Mouse (Mus musculus) hindbrain, embryonic 15.5 days (tissue): ENCODE measurements around the gene Rassf3. TPM values are rescaled to one million over a fixed set of nuclear protein-coding genes. Genes with fewer than 3 reads are reported as not detected.
A peak's percentile ranks its signal among the peaks of the same experiment; 100 is the strongest.

Source experiments
- ATAC-seq: fragments of 200-750 bp; cut with Nextera tagmentation; 2 replicates; pipeline ENCODE4 v1.8.0; 2017; ENCODE audit warnings: low read depth, moderate number of reproducible peaks, moderate TSS enrichment; ENCODE audit not compliant: low FRiP score
- H3K27ac ChIP-seq: fragments of 300-500 bp; sonication (generic); replicated peaks from 2 replicates; pipeline ENCODE4 v1.5.1; 2015; ENCODE audit warnings: mild to moderate bottlenecking, inconsistent platforms
- H3K27me3 ChIP-seq: fragments of 300-500 bp; sonication (generic); 2 replicates; pipeline ENCODE4 v1.6.1; 2015; ENCODE audit warnings: control low read depth, inconsistent platforms
- H3K36me3 ChIP-seq: fragments of 300-500 bp; sonication (generic); 2 replicates; pipeline ENCODE4 v1.6.1; 2015; ENCODE audit warnings: control low read depth, inconsistent platforms
- H3K4me1 ChIP-seq: fragments of 300-500 bp; sonication (generic); replicated peaks from 2 replicates; pipeline ENCODE4 v1.6.1; 2015; ENCODE audit warnings: control low read depth, inconsistent platforms
- H3K4me2 ChIP-seq: fragments of 300-500 bp; sonication (generic); 2 replicates; pipeline ENCODE4 v1.6.1; 2015; ENCODE audit warnings: moderate library complexity, mild to moderate bottlenecking, inconsistent platforms
- H3K4me3 ChIP-seq: fragments of 300-500 bp; sonication (generic); 2 replicates; pipeline ENCODE4 v1.5.1; 2015; ENCODE audit warnings: mild to moderate bottlenecking, inconsistent platforms
- H3K9ac ChIP-seq: fragments of 300-500 bp; sonication (generic); 2 replicates; pipeline ENCODE4 v1.6.1; 2015; ENCODE audit warnings: inconsistent platforms
- H3K9me3 ChIP-seq: fragments of 300-500 bp; sonication (generic); 2 replicates; pipeline ENCODE4 v1.6.1; 2016; ENCODE audit warnings: control low read depth, inconsistent platforms
- WGBS: fragments of 180-500 bp; shearing (Covaris S2); methylation state at CpG from one replicate; pipeline ENCODE4 v1.1.7; 2015; 5-methylcytosine and 5-hydroxymethylcytosine counted together
- polyA plus RNA-seq: library from polyadenylated mRNA; unstranded; fragments of >200 nt; fragmentation: Nextera tagmentation; extraction: Ambion mirVana; gene quantifications from 2 replicates; pipeline ENCODE4 v1.2.1, GENCODE M21; 2015

Rassf3 gene
- polyA plus RNA-seq, 1 experiment from 2014 or later, result 5.1 TPM

GRCm38 (mm10) chr10:121469625-121470024 lies 6.5 kb downstream of the Rassf3 start:
- no peak for ATAC-seq
- H3K36me3 ChIP-seq, result no peaks in the 10 kb centered on the region
- 74% methylated on average over 3 of the region's 3 CpGs for WGBS
- H3K9ac ChIP-seq, result no peak overlapping the region
- no peak overlapping the region; the same call in 1 of the 2 replicates for H3K27ac ChIP-seq
- H3K4me1 ChIP-seq, result 0 out of 2 replicates have a peak, but pooled peaks cover 4% of the 10 kb centered on the region
- H3K9me3 ChIP-seq, result no peaks in the 10 kb centered on the region
- H3K27me3 ChIP-seq, result peaks cover 4% of the 10 kb centered on the region; the same call in 1 of the 2 replicates
- H3K4me3 ChIP-seq, result no peak overlapping the region
- no peak overlapping the region for H3K4me2 ChIP-seq

DNA sequence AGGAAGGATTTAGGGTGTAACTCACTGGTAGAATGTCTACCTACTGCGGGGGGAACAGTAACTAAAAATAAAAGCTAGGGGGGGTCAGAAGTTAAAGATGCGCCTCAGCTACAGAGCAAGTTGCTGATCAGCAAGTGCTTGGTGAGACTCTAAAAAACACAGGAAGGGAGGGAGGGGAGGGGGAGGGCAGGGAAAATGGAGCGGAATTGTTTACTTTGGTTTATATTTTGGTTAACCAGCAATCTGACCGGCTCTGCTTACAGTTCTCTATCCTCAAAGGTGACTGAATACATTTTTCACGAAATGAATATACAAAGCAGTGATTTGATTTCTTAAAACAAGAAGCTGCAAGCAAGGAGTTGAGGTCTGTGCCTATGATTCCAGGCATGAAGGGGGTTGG lies 7.2 kb downstream of the Rassf3 start:
- H3K27ac ChIP-seq, result no peak overlapping the region
- ATAC-seq, result no peak
- H3K4me3 ChIP-seq, result no peak overlapping the region
- H3K4me1 ChIP-seq, result 0 out of 2 replicates have a peak, but pooled peaks cover 4% of the 10 kb centered on the region
- WGBS, result 59% methylated on average over 5 of the region's 5 CpGs
- H3K36me3 ChIP-seq, result no peaks in the 10 kb centered on the region
- H3K9ac ChIP-seq, result no peak overlapping the region
- H3K9me3 ChIP-seq, result no peaks in the 10 kb centered on the region
- no peak overlapping the region for H3K4me2 ChIP-seq
- no peaks in the 10 kb centered on the region for H3K27me3 ChIP-seq

DNA sequence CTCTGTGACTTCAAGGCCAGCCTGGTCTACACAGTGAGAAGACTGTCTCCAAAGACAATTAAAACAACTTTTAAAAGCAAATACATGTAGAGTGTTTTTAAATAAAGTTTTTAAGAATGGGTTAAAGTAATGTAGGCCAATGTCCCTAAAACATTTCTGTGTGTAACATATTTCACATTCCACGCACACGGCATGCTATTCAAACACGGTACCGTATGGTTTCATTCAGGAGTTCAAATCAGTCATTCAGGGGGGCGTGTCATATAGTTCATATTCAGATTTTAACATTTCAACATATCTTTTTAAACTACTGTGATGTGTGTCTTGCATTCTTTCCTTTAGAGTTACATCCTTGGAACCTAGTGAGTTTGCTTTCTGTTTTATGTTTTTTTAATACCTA lies 7.9 kb downstream of the Rassf3 start:
- WGBS, result 90% methylated on average over 5 of the region's 5 CpGs
- Histone ChIP-seq H3K27me3 (no peaks in the 10 kb centered on the region), H3K4me1 (0 out of 2 replicates have a peak, but pooled peaks cover 4% of the 10 kb centered on the region), H3K4me3 (no peak overlapping the region), H3K36me3 (no peaks in the 10 kb centered on the region), H3K9ac (no peak overlapping the region), H3K27ac (no peak overlapping the region), H3K9me3 (no peaks in the 10 kb centered on the region), H3K4me2 (no peak overlapping the region)
- no peak for ATAC-seq

GRCm38 (mm10) chr10:121467792-121468191 lies 8.4 kb downstream of the Rassf3 start:
- no peak overlapping the region for H3K4me2 ChIP-seq
- no peak overlapping the region for H3K27ac ChIP-seq
- no peaks in the 10 kb centered on the region for H3K9me3 ChIP-seq
- no peaks in the 10 kb centered on the region for H3K27me3 ChIP-seq
- no peak overlapping the region for H3K4me3 ChIP-seq
- 0 out of 2 replicates have a peak, but pooled peaks cover 4% of the 10 kb centered on the region for H3K4me1 ChIP-seq
- no peaks in the 10 kb centered on the region for H3K36me3 ChIP-seq
- no peak overlapping the region for H3K9ac ChIP-seq
- ATAC-seq, result no peak
- 77% methylated on average over 8 of the region's 8 CpGs for WGBS

GRCm38 (mm10) chr10:121467016-121467415 lies 9.1 kb downstream of the Rassf3 start:
- ATAC-seq, result no peak
- H3K4me3 ChIP-seq, result no peak overlapping the region
- H3K9ac ChIP-seq, result no peak overlapping the region
- no peaks in the 10 kb centered on the region for H3K27me3 ChIP-seq
- no peak overlapping the region for H3K27ac ChIP-seq
- no peak overlapping the region for H3K4me2 ChIP-seq
- WGBS, result 70% methylated on average over 13 of the region's 13 CpGs
- H3K9me3 ChIP-seq, result no peaks in the 10 kb centered on the region
- no peaks in the 10 kb centered on the region for H3K36me3 ChIP-seq
- H3K4me1 ChIP-seq, result peaks cover 10% of the 10 kb centered on the region

- WGBS, result 53% methylated on average over 5 of the region's 5 CpGs
Observed at GRCm38 (mm10) chr10:121465033-121465432, 11.1 kb downstream of the Rassf3 start.

DNA sequence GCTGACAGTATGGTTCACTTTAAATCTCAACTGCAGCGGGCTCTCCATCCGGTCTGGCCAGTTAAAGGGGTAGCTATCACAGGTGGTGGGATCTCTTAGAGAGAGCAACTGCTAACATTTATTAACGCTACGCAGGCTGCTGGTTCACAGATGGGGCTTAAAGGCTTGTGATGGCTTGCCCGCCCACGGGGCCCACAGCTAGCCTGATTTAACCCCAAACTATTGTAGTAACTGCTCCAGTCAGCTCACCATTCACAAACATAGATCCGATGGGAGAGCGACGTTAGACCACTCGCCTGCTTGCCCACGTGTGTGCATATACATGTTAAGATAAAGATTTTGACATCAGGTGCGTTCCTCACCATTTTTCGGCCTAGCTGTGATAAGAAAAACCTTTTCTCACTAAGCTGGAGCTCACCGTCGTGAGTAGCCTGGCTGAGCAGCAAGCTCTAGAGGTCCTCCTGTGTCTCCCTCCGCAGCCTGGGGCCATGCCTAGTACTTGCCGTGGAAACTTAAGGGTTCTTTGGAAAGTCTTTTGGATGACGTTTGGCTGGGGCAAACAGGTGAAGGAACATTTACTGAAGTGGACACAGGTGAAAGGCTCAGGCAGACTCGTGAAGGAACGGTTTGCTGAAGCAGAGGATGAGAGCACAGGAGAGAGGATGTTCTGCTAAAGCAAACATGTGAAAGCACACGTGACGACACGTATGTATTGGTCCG lies 13.8 kb downstream of the Rassf3 start:
- H3K36me3 ChIP-seq, result no peaks in the 10 kb centered on the region
- no peaks in the 10 kb centered on the region for H3K27me3 ChIP-seq
- no peak overlapping the region for H3K9ac ChIP-seq
- H3K4me1 ChIP-seq, result peaks cover 30% of the 10 kb centered on the region
- 56% methylated on average over 24 of the region's 24 CpGs for WGBS
- H3K27ac ChIP-seq, result peak overlapping the region; percentile 54
- H3K4me2 ChIP-seq, result peak overlapping the region; percentile 43
- H3K9me3 ChIP-seq, result no peaks in the 10 kb centered on the region
- ATAC-seq, result no peak
- no peak overlapping the region for H3K4me3 ChIP-seq

More at GRCm38 (mm10) chr10:121465033-121465432, 11.1 kb downstream of the Rassf3 start:
- ATAC-seq, result no peak
- no peaks in the 10 kb centered on the region for H3K27me3 ChIP-seq
- H3K4me2 ChIP-seq, result no peak overlapping the region
- H3K36me3 ChIP-seq, result no peaks in the 10 kb centered on the region
- no peak overlapping the region for H3K4me3 ChIP-seq
- H3K27ac ChIP-seq, result no peak overlapping the region
- H3K4me1 ChIP-seq, result peaks cover 18% of the 10 kb centered on the region
- no peaks in the 10 kb centered on the region for H3K9me3 ChIP-seq
- no peak overlapping the region for H3K9ac ChIP-seq

- H3K27ac ChIP-seq, result peak overlapping the region; percentile 54
- no peaks in the 10 kb centered on the region for H3K27me3 ChIP-seq
- no peaks in the 10 kb centered on the region for H3K36me3 ChIP-seq
- peak overlapping the region; percentile 43 for H3K4me2 ChIP-seq
- no peak overlapping the region for H3K9ac ChIP-seq
- WGBS, result 4% methylated on average over 22 of the region's 22 CpGs
- no peaks in the 10 kb centered on the region for H3K9me3 ChIP-seq
- peak; percentile 60 for ATAC-seq
- peak overlapping the region; percentile 5; the same call in 1 of the 2 replicates for H3K4me3 ChIP-seq
- H3K4me1 ChIP-seq, result peaks cover 30% of the 10 kb centered on the region
Observed at GRCm38 (mm10) chr10:121461404-121462161, 14.6 kb downstream of the Rassf3 start.

DNA sequence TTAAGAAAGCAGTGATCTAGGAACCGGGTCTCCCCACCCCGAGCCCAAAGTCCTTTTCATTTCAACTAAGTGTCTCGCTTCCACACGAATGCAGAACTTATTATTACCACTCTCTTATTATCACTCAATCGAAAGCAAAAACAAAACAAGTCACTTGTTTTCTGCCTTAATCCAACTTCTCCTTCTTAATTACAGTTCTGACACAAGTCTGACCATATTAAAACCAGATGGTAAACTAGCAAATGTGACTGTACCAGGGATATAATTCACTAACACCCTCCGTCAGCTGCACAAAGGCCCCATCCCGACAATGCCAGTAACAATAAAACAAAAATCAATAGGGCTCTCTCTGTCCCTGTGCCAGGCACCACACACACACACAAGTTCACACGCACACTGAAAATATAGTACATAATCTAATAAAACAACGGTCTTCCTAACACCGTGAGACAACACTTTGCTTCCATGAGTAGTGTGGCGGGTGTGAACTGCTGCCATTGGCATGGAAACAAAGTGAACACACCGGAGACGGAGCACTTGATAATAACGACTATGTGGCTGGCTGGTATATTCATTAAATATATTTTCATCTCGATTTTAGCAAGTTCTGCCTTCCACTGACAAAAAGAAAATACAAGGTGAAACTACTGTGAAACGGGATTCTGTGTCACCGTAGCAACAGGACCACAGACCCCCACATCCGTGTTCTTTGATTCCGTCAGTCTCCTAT lies 16.9 kb downstream of the Rassf3 start:
- Histone ChIP-seq H3K36me3 (no peaks in the 10 kb centered on the region), H3K4me2 (no peak overlapping the region), H3K27me3 (no peaks in the 10 kb centered on the region), H3K9ac (no peak overlapping the region), H3K4me1 (peaks cover 30% of the 10 kb centered on the region), H3K4me3 (no peak overlapping the region), H3K27ac (no peak overlapping the region), H3K9me3 (no peaks in the 10 kb centered on the region)
- WGBS, result 51% methylated on average over 19 of the region's 19 CpGs
- no peak for ATAC-seq

- WGBS, result 94% methylated on average over 9 of the region's 9 CpGs
- no peaks in the 10 kb centered on the region for H3K36me3 ChIP-seq
- H3K4me3 ChIP-seq, result no peak overlapping the region
- H3K9ac ChIP-seq, result no peak overlapping the region
- no peak overlapping the region for H3K27ac ChIP-seq
- no peaks in the 10 kb centered on the region for H3K27me3 ChIP-seq
- H3K9me3 ChIP-seq, result no peaks in the 10 kb centered on the region
- no peak for ATAC-seq
- H3K4me2 ChIP-seq, result no peak overlapping the region
- H3K4me1 ChIP-seq, result peaks cover 30% of the 10 kb centered on the region
Observed at GRCm38 (mm10) chr10:121458408-121458807, 17.7 kb downstream of the Rassf3 start.

- no peak overlapping the region for H3K27ac ChIP-seq
- H3K27me3 ChIP-seq, result no peaks in the 10 kb centered on the region
- no peaks in the 10 kb centered on the region for H3K9me3 ChIP-seq
- H3K4me1 ChIP-seq, result peaks cover 28% of the 10 kb centered on the region
- H3K36me3 ChIP-seq, result no peaks in the 10 kb centered on the region
- no peak overlapping the region for H3K4me3 ChIP-seq
- no peak overlapping the region for H3K9ac ChIP-seq
- H3K4me2 ChIP-seq, result no peak overlapping the region
- WGBS, result 76% methylated on average over 3 of the region's 3 CpGs
- ATAC-seq, result no peak
Observed at GRCm38 (mm10) chr10:121457381-121457780, 18.8 kb downstream of the Rassf3 start.

- Histone ChIP-seq H3K4me1 (peaks cover 16% of the 10 kb centered on the region; the same call in 1 of the 2 replicates), H3K27ac (no peak overlapping the region), H3K4me3 (no peak overlapping the region), H3K4me2 (no peak overlapping the region), H3K36me3 (no peaks in the 10 kb centered on the region), H3K9ac (no peak overlapping the region), H3K9me3 (no peaks in the 10 kb centered on the region), H3K27me3 (no peaks in the 10 kb centered on the region)
- 92% methylated on average over 3 of the region's 3 CpGs for WGBS
- no peak for ATAC-seq
Observed at GRCm38 (mm10) chr10:121455517-121455916, 20.6 kb downstream of the Rassf3 start.
